Mouse (Mus musculus) intestine, embryonic 15.5 days (tissue): ENCODE results near the gene Rab25. TPM values are rescaled to one million over a fixed set of nuclear protein-coding genes. Genes with fewer than 3 reads are reported as not detected.
"Not testable (repeated sequence)": the region's sequence is repeated elsewhere in the genome, so short reads cannot be mapped to it uniquely, and the experiment has no call there.

ENCODE experiments used
- ATAC-seq: fragments of 200-750 bp; cut with Nextera tagmentation; 2 replicates; pipeline ENCODE4 v1.8.0; 2017; ENCODE audit warnings: moderate TSS enrichment, moderate library complexity
- H3K27ac ChIP-seq: fragments of 300-500 bp; sonication (generic); 2 replicates; pipeline ENCODE4 v1.5.1; 2015; ENCODE audit warnings: mild to moderate bottlenecking, inconsistent platforms
- H3K27me3 ChIP-seq: fragments of 300-500 bp; sonication (generic); replicated peaks from 2 replicates; pipeline ENCODE4 v1.6.1; 2015; ENCODE audit warnings: inconsistent platforms
- H3K36me3 ChIP-seq: fragments of 300-500 bp; sonication (generic); 2 replicates; pipeline ENCODE4 v1.6.1; 2015; ENCODE audit warnings: inconsistent platforms
- H3K4me1 ChIP-seq: fragments of 300-500 bp; sonication (generic); replicated peaks from 2 replicates; pipeline ENCODE4 v1.6.1; 2015; ENCODE audit warnings: inconsistent platforms
- H3K4me2 ChIP-seq: fragments of 300-500 bp; sonication (generic); replicated peaks from 2 replicates; pipeline ENCODE4 v1.6.1; 2015; ENCODE audit warnings: mild to moderate bottlenecking, inconsistent platforms
- H3K4me3 ChIP-seq: fragments of 300-500 bp; sonication (generic); replicated peaks from 2 replicates; pipeline ENCODE4 v1.5.1; 2015; ENCODE audit warnings: inconsistent platforms
- H3K9ac ChIP-seq: fragments of 300-500 bp; sonication (generic); 2 replicates; pipeline ENCODE4 v1.6.1; 2015; ENCODE audit warnings: inconsistent platforms
- H3K9me3 ChIP-seq: fragments of 300-500 bp; sonication (generic); 2 replicates; pipeline ENCODE4 v1.6.1; 2016; ENCODE audit warnings: inconsistent platforms
- WGBS: fragments of 180-500 bp; shearing (Covaris S2); methylation state at CpG from one replicate; pipeline ENCODE4 v1.1.7; 2015; 5-methylcytosine and 5-hydroxymethylcytosine counted together
- polyA plus RNA-seq: library from polyadenylated mRNA; unstranded; fragments of >200 nt; fragmentation: Nextera tagmentation; extraction: Ambion mirVana; gene quantifications from 2 replicates; pipeline ENCODE4 v1.2.1, GENCODE M21; 2015

The Rab25 gene
- polyA plus RNA-seq, 1 experiment from 2014 or later: 75.2 TPM

DNA sequence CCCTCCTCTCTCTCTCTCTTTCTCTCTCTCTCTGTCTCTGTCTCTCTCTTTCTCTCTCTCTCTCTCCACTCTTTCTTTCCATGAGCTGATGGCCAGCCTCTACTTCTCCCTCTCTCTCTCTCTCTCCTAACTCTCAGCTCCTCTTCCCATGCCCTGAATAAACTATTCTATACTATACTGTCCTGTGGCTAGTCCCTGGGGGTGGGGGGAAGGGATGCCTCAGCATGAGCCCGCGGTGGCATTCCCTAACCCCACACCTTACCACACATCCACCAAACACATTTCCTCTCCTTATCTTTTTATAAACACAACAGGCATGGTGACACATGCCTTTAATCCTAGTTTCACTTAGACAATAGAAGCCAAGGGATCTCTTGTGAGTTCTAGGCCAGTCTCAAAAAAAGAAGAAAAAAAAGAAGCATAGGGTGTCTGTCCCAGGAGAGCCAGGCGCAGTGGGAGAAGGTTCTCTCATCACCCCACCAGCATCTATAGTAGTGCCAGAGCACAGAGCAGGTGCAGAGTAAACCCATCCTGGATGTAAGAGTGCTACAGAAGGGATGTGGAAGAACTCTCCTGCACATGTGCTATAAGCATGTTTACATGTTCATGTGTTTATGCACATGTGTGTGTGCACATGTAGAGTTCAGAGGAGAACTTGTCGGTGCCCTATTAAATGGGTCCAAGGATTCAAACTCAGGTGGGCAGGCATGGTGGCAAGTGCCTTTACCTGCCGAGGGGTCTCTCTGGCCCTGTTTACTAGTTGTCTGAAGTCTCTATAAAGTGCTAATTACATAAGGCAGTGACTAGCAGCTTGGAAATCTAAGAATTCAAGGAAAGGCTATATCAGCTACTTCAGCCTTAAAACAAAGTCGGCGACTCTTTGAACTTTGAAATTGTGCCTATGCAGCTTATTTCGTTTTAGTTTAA lies 30.7 kb upstream of the Rab25 start:
- no peak overlapping the region for H3K9ac ChIP-seq
- peak; percentile 21 for ATAC-seq
- H3K27ac ChIP-seq: no peak overlapping the region
- peak overlapping the region; percentile 100 for H3K4me3 ChIP-seq
- no peaks in the 10 kb centered on the region for H3K9me3 ChIP-seq
- no peaks in the 10 kb centered on the region for H3K27me3 ChIP-seq
- H3K4me1 ChIP-seq: peaks cover 8% of the 10 kb centered on the region; the same call in 1 of the 2 replicates
- H3K36me3 ChIP-seq: no peaks in the 10 kb centered on the region; the same call in none of the 2 replicates
- H3K4me2 ChIP-seq: peak overlapping the region; percentile 67
- WGBS: 51% methylated on average over 8 of the region's 8 CpGs

DNA sequence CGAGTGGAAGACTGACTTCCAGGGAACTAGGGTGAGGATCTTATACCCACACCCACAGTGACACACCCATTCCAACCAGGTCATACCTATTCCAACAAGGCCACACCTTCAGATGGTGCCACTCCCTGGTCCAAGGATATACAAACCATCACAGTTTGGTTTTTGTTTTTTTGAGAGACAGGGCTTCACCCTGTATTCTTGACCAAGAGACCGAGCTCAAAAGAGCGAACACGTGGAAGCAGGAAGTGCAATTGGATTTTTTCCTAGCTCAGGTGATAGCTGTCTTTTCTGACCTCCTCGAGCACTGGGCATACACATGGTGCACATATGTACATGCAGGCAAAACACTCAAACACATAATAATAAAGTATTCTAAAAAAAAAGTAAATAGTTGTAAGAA lies 29.7 kb upstream of the Rab25 start:
- H3K9ac ChIP-seq, H3K9me3 ChIP-seq, H3K4me2 ChIP-seq, H3K27ac ChIP-seq, H3K36me3 ChIP-seq, H3K27me3 ChIP-seq, H3K4me3 ChIP-seq, ATAC-seq, H3K4me1 ChIP-seq: not testable (repeated sequence)
- WGBS: 78% methylated on average over 5 of the region's 5 CpGs

DNA sequence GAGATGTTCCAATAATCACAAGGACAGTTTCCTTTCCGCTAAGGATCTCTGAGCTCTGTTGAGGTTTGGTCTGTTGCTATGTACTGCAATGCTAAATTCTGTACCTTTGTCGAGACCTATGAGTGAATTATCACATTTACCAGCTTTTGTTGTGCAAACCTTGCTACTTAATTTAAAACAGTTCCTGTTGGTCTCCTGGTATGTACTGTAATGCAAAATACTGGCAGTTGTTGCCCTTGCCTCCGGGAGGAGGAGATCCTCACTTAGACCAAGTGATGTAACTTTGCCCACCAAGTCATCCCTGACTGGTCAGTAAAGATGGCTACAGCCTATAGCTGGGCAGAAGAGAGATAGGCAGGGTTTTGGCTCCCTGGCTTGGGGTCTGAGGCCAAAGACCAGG lies 27.4 kb upstream of the Rab25 start, which contains the start of gene Ssr2:
Gene Ssr2, plus strand, starts transcription at position 337 of the 400 bp plus-strand sequence.
- 88% methylated on average over 3 of the region's 3 CpGs for WGBS
- no peak for ATAC-seq

DNA sequence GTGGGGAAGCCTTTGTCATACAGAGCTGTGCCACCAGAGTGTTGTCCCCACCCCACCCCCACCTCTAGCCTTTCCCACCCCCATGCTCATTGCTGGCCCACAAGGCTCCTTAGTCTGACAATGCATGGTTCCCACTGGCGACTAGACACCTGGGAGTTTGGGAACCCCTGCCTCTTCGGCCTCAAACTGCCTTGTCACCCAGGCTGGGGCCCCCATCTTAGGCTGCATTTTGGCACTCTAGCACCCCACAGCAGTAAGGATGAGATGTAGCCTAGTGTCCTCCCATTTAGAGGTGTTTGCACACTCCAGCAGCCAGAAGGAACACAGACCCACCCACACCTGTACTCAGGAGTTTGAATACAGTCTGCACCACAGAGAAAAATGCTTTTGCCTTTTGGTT lies 25.7 kb upstream of the Rab25 start:
- ATAC-seq: no peak
- Histone ChIP-seq H3K36me3 (peaks cover 3% of the 10 kb centered on the region; the same call in 1 of the 2 replicates), H3K9me3 (no peaks in the 10 kb centered on the region), H3K27ac (no peak overlapping the region), H3K27me3 (no peaks in the 10 kb centered on the region), H3K4me1 (no peaks in the 10 kb centered on the region), H3K4me2 (no peak overlapping the region), H3K9ac (no peak overlapping the region), H3K4me3 (no peak overlapping the region)
- WGBS: 85% methylated on average over 2 of the region's 2 CpGs

More for the DNA sequence above, 27.4 kb upstream of the Rab25 start, which contains the start of gene Ssr2:
- H3K4me3 ChIP-seq: no peak within 1 kb of the TSS
- H3K4me2 ChIP-seq: no peak within 1 kb of the TSS
- no peaks in the 10 kb centered on the region for H3K36me3 ChIP-seq
- H3K4me1 ChIP-seq: peaks cover 3% of the 10 kb centered on the region; the same call in 1 of the 2 replicates
- no peaks in the 10 kb centered on the region for H3K9me3 ChIP-seq
- H3K9ac ChIP-seq: no peak within 1 kb of the TSS
- H3K27me3 ChIP-seq: no peaks in the 10 kb centered on the region
- no peak within 1 kb of the TSS for H3K27ac ChIP-seq

GRCm38 (mm10) chr3:88572835-88573234 lies 24.7 kb upstream of the Rab25 start:
- 69% methylated on average over 2 of the region's 2 CpGs for WGBS
- no peak overlapping the region for H3K4me2 ChIP-seq
- no peak overlapping the region for H3K4me3 ChIP-seq
- H3K4me1 ChIP-seq: no peaks in the 10 kb centered on the region
- H3K9me3 ChIP-seq: no peaks in the 10 kb centered on the region
- H3K9ac ChIP-seq: no peak overlapping the region
- no peak for ATAC-seq
- no peak overlapping the region for H3K27ac ChIP-seq
- peaks cover 13% of the 10 kb centered on the region for H3K36me3 ChIP-seq
- no peaks in the 10 kb centered on the region for H3K27me3 ChIP-seq

DNA sequence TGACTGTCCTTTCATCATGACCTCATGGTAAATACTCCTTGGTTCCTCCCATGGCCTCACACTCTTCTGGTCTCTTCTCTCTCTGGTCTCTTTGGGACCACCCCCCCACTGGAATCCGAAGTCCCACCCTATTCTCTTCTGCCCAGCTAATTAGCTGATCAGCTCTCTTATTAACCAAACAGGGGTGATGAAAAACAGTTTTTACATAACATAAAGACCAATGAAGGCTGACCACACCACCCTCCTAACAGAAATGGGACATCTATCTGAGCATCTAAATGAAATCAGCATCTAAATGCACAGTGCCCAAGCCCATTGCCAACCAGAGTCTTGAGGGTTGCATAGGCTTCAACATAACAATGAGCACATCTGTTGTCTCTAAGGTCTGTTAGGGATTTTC lies 23.8 kb upstream of the Rab25 start:
- WGBS: 71% methylated on average over 1 of the region's 1 CpGs
- no peak for ATAC-seq
- no peaks in the 10 kb centered on the region for H3K27me3 ChIP-seq

DNA sequence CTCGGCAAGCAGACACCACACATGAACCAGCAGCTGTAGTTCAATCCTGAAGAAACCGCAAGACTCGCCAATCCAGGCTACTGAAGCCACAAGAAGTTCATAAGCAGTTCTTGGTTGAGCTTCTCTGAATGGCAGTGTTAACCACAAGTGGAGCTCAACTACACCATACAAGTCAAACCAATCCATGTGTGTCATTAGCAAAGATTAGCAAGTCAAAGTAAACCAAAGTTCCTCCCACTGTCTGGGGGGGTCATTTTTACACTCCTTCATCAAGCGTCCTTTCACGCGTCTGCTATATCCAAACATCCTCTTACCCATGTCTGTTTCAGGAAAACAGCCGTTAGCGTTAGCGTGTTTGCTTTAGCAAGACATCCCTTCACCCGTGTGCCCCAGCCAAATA lies 22.2 kb upstream of the Rab25 start:
- ATAC-seq: no peak
- WGBS: 91% methylated on average over 10 of the region's 10 CpGs
- H3K36me3 ChIP-seq: peaks cover 30% of the 10 kb centered on the region

More for the DNA sequence above, 23.8 kb upstream of the Rab25 start:
- peaks cover 18% of the 10 kb centered on the region for H3K36me3 ChIP-seq
- no peak overlapping the region for H3K4me2 ChIP-seq
- H3K9ac ChIP-seq: no peak overlapping the region
- H3K27ac ChIP-seq: no peak overlapping the region
- no peaks in the 10 kb centered on the region for H3K4me1 ChIP-seq
- no peaks in the 10 kb centered on the region for H3K9me3 ChIP-seq
- H3K4me3 ChIP-seq: no peak overlapping the region

GRCm38 (mm10) chr3:88569694-88570093 lies 21.6 kb upstream of the Rab25 start:
- ATAC-seq: no peak
- Histone ChIP-seq H3K27me3 (no peaks in the 10 kb centered on the region), H3K4me1 (no peaks in the 10 kb centered on the region), H3K36me3 (peaks cover 35% of the 10 kb centered on the region), H3K9me3 (no peaks in the 10 kb centered on the region), H3K9ac (no peak overlapping the region), H3K4me3 (no peak overlapping the region), H3K27ac (no peak overlapping the region), H3K4me2 (no peak overlapping the region)
- 90% methylated on average over 5 of the region's 5 CpGs for WGBS

More for the DNA sequence above, 22.2 kb upstream of the Rab25 start:
- no peak overlapping the region for H3K4me3 ChIP-seq
- H3K27me3 ChIP-seq: no peaks in the 10 kb centered on the region
- no peak overlapping the region for H3K27ac ChIP-seq
- H3K9me3 ChIP-seq: no peaks in the 10 kb centered on the region
- no peak overlapping the region for H3K9ac ChIP-seq
- no peak overlapping the region for H3K4me2 ChIP-seq
- no peaks in the 10 kb centered on the region for H3K4me1 ChIP-seq

- Histone ChIP-seq H3K4me2 (no peak overlapping the region), H3K9me3 (no peaks in the 10 kb centered on the region), H3K27me3 (no peaks in the 10 kb centered on the region), H3K27ac (no peak overlapping the region), H3K4me3 (no peak overlapping the region), H3K4me1 (no peaks in the 10 kb centered on the region), H3K9ac (no peak overlapping the region), H3K36me3 (peaks cover 41% of the 10 kb centered on the region)
- ATAC-seq: peak; percentile 72
- WGBS: 70% methylated on average over 2 of the region's 2 CpGs
Measured at GRCm38 (mm10) chr3:88569093-88569492, 21.0 kb upstream of the Rab25 start.

- Histone ChIP-seq H3K27ac (0 out of 2 replicates have a peak overlapping the region, but pooled peaks have one; percentile 4), H3K4me3 (no peak overlapping the region), H3K9ac (no peak overlapping the region), H3K36me3 (peaks cover 46% of the 10 kb centered on the region), H3K4me1 (no peaks in the 10 kb centered on the region), H3K9me3 (no peaks in the 10 kb centered on the region), H3K4me2 (no peak overlapping the region), H3K27me3 (no peaks in the 10 kb centered on the region)
- peak; percentile 16; the same call in 1 of the 2 replicates for ATAC-seq
- 93% methylated on average over 2 of the region's 2 CpGs for WGBS
Measured at GRCm38 (mm10) chr3:88568615-88569014, 20.5 kb upstream of the Rab25 start.

GRCm38 (mm10) chr3:88567892-88568291 lies 19.8 kb upstream of the Rab25 start:
- Histone ChIP-seq H3K9me3 (no peaks in the 10 kb centered on the region), H3K4me1 (no peaks in the 10 kb centered on the region), H3K9ac (no peak overlapping the region), H3K4me3 (no peak overlapping the region), H3K27ac (0 out of 2 replicates have a peak overlapping the region, but pooled peaks have one; percentile 4), H3K4me2 (no peak overlapping the region), H3K27me3 (no peaks in the 10 kb centered on the region), H3K36me3 (peaks cover 51% of the 10 kb centered on the region)
- 91% methylated on average over 6 of the region's 6 CpGs for WGBS
- no peak for ATAC-seq

DNA sequence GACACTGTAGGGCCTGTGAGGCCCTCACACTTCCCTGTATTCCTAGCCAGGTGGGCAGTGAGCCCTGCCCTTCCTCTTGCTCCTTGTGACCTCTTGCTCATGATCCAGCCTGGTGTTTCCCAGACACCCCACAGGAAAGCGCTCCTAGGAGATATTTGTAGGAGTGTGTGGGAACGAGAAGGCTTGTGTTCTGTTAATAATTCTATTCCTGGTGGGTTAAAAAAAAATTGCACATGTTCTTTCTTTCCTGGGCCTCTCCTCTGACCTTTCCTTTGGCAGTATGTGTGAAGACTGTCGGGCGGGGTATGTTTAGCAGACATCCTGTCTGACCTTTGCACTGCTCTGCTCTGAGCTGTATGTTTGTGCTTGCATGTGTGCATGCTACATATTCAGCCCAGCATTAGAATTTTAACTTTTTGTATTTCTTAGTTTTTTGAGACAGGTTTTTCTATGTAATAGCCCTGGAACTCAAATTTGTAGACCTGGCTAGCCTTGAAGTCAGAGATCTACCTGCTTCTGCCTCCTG lies 18.5 kb upstream of the Rab25 start:
- H3K4me2 ChIP-seq: no peak overlapping the region
- no peak overlapping the region for H3K9ac ChIP-seq
- H3K36me3 ChIP-seq: peaks cover 60% of the 10 kb centered on the region
- H3K9me3 ChIP-seq: no peaks in the 10 kb centered on the region
- peak overlapping the region; percentile 69; the same call in 1 of the 2 replicates for H3K27ac ChIP-seq
- no peak overlapping the region for H3K4me3 ChIP-seq
- H3K27me3 ChIP-seq: no peaks in the 10 kb centered on the region
- no peaks in the 10 kb centered on the region for H3K4me1 ChIP-seq
- WGBS: 62% methylated on average over 4 of the region's 4 CpGs
- ATAC-seq: peak; percentile 73
